Mouse (Mus musculus) ES-E14 (cell line): ENCODE measurements at regions not wholly inside any gene's neighbourhood (a gene's known extent, or its start where the extent isn't known, plus 50 kb on each side); places are given as distances from the start of the nearest gene placed in this dataset.

ENCODE experiments used
- HCFC1 ChIP-seq: IDR thresholded peaks from 2 replicates; pipeline ENCODE4 v1.6.1; 2012; ENCODE audit warnings: low read length, inconsistent platforms, borderline replicate concordance; ENCODE audit not compliant: insufficient read depth
- ZC3H11A ChIP-seq: IDR thresholded peaks from 2 replicates; pipeline ENCODE4 v1.6.1; 2012; ENCODE audit warnings: low read depth, mild to moderate bottlenecking, inconsistent platforms, low read length, borderline replicate concordance
- ZNF384 ChIP-seq: IDR thresholded peaks from 2 replicates; pipeline ENCODE4 v1.6.1; 2012; ENCODE audit warnings: low read depth, low read length, inconsistent platforms

GRCm38 (mm10) chr3:14965438-14966044 is 79.5 kb downstream of the Car2 start:
- no peak for TF ChIP-seq ZNF384
- TF ChIP-seq HCFC1 = no peak
- TF ChIP-seq ZC3H11A = no peak
